Mouse (Mus musculus): ENCODE data around the gene Cdh15. TPM values are rescaled to one million over a fixed set of nuclear protein-coding genes. Genes with fewer than 3 reads are reported as not detected.
A peak's percentile ranks its signal among the peaks of the same experiment; 100 is the strongest.

Cdh15 gene
- polyA plus RNA-seq, 1 experiment from 2014 or later, result 0.67 TPM

- no peak overlapping the region for H3K9ac ChIP-seq (ENCODE audit: low read depth, low read length)
- H3K36me3 ChIP-seq (ENCODE audit: control insufficient read depth, insufficient read depth, low read length), result peaks cover 12% of the 10 kb centered on the region
- WGBS (ENCODE audit: insufficient replicate concordance), result 55% methylated on average over 3 of the region's 3 CpGs
- H3K4me3 ChIP-seq (ENCODE audit: low read depth, low read length), result no peak overlapping the region
- H3K27me3 ChIP-seq (ENCODE audit: control insufficient read depth, insufficient read depth, low read length), result no peaks in the 10 kb centered on the region
- ATAC-seq (replicated peaks; ENCODE audit: insufficient number of reproducible peaks, low FRiP score, low TSS enrichment), result no peak
- H3K4me1 ChIP-seq (ENCODE audit: control insufficient read depth, insufficient read depth, low read length), result no peaks in the 10 kb centered on the region
- H3K9me3 ChIP-seq (replicated peaks; ENCODE audit: control insufficient read depth, low read length), result no peaks in the 10 kb centered on the region
- H3K4me2 ChIP-seq, result no peak overlapping the region
- no peak overlapping the region for H3K27ac ChIP-seq (ENCODE audit: low read depth, low read length)
Observed at GRCm38 (mm10) chr8:122880302-122880701, 32.5 kb downstream of the Cdh15 start.

GRCm38 (mm10) chr8:122883671-122884070 is 35.9 kb downstream of the Cdh15 start:
- H3K36me3 ChIP-seq (ENCODE audit: control insufficient read depth, insufficient read depth, low read length), result peaks cover 31% of the 10 kb centered on the region
- no peak overlapping the region for H3K4me2 ChIP-seq
- no peak overlapping the region for H3K9ac ChIP-seq (ENCODE audit: low read depth, low read length)
- H3K9me3 ChIP-seq (replicated peaks; ENCODE audit: control insufficient read depth, low read length), result no peaks in the 10 kb centered on the region
- 67% methylated on average over 10 of the region's 10 CpGs for WGBS (ENCODE audit: insufficient replicate concordance)
- no peaks in the 10 kb centered on the region for H3K27me3 ChIP-seq (ENCODE audit: control insufficient read depth, insufficient read depth, low read length)
- H3K27ac ChIP-seq (ENCODE audit: low read depth, low read length), result no peak overlapping the region
- ATAC-seq (replicated peaks; ENCODE audit: insufficient number of reproducible peaks, low FRiP score, low TSS enrichment), result no peak
- H3K4me3 ChIP-seq (ENCODE audit: low read depth, low read length), result no peak overlapping the region
- no peaks in the 10 kb centered on the region for H3K4me1 ChIP-seq (ENCODE audit: control insufficient read depth, insufficient read depth, low read length)

GRCm38 (mm10) chr8:122891440-122891839 is 43.7 kb downstream of the Cdh15 start:
- no peaks in the 10 kb centered on the region for H3K9me3 ChIP-seq (replicated peaks; ENCODE audit: control insufficient read depth, low read length)
- no peak overlapping the region for H3K9ac ChIP-seq (ENCODE audit: low read depth, low read length)
- no peak overlapping the region for H3K4me2 ChIP-seq
- H3K27ac ChIP-seq (ENCODE audit: low read depth, low read length), result no peak overlapping the region
- peaks cover 67% of the 10 kb centered on the region for H3K36me3 ChIP-seq (ENCODE audit: control insufficient read depth, insufficient read depth, low read length)
- no peak for ATAC-seq (replicated peaks; ENCODE audit: insufficient number of reproducible peaks, low FRiP score, low TSS enrichment)
- no peaks in the 10 kb centered on the region for H3K4me1 ChIP-seq (ENCODE audit: control insufficient read depth, insufficient read depth, low read length)
- 81% methylated on average over 12 of the region's 12 CpGs for WGBS (ENCODE audit: insufficient replicate concordance)
- H3K27me3 ChIP-seq (ENCODE audit: control insufficient read depth, insufficient read depth, low read length), result no peaks in the 10 kb centered on the region
- H3K4me3 ChIP-seq (ENCODE audit: low read depth, low read length), result no peak overlapping the region

- H3K4me1 ChIP-seq (ENCODE audit: control insufficient read depth, insufficient read depth, low read length), result peaks cover 6% of the 10 kb centered on the region
- H3K36me3 ChIP-seq (ENCODE audit: control insufficient read depth, insufficient read depth, low read length), result peaks cover 58% of the 10 kb centered on the region
- 82% methylated on average over 12 of the region's 12 CpGs for WGBS (ENCODE audit: insufficient replicate concordance)
- H3K9ac ChIP-seq (ENCODE audit: low read depth, low read length), result no peak overlapping the region
- ATAC-seq (replicated peaks; ENCODE audit: insufficient number of reproducible peaks, low FRiP score, low TSS enrichment), result no peak
- no peak overlapping the region for H3K4me3 ChIP-seq (ENCODE audit: low read depth, low read length)
- H3K27me3 ChIP-seq (ENCODE audit: control insufficient read depth, insufficient read depth, low read length), result no peaks in the 10 kb centered on the region
- H3K27ac ChIP-seq (ENCODE audit: low read depth, low read length), result no peak overlapping the region
- no peaks in the 10 kb centered on the region for H3K9me3 ChIP-seq (replicated peaks; ENCODE audit: control insufficient read depth, low read length)
- H3K4me2 ChIP-seq, result no peak overlapping the region
Observed at GRCm38 (mm10) chr8:122893451-122893850, 45.7 kb downstream of the Cdh15 start.

- peaks cover 49% of the 10 kb centered on the region for H3K36me3 ChIP-seq (ENCODE audit: control insufficient read depth, insufficient read depth, low read length)
Observed at GRCm38 (mm10) chr8:122896317-122896716, 48.6 kb downstream of the Cdh15 start.

GRCm38 (mm10) chr8:122897200-122897599 is 49.4 kb downstream of the Cdh15 start:
- Histone ChIP-seq H3K4me3 (ENCODE audit: low read depth, low read length) (no peak overlapping the region), H3K36me3 (ENCODE audit: control insufficient read depth, insufficient read depth, low read length) (peaks cover 41% of the 10 kb centered on the region), H3K4me2 (no peak overlapping the region), H3K4me1 (ENCODE audit: control insufficient read depth, insufficient read depth, low read length) (peaks cover 25% of the 10 kb centered on the region), H3K9me3 (replicated peaks; ENCODE audit: control insufficient read depth, low read length) (no peaks in the 10 kb centered on the region), H3K9ac (ENCODE audit: low read depth, low read length) (no peak overlapping the region), H3K27ac (ENCODE audit: low read depth, low read length) (no peak overlapping the region), H3K27me3 (ENCODE audit: control insufficient read depth, insufficient read depth, low read length) (no peaks in the 10 kb centered on the region)
- WGBS (ENCODE audit: insufficient replicate concordance), result 84% methylated on average over 8 of the region's 8 CpGs
- no peak for ATAC-seq (replicated peaks; ENCODE audit: insufficient number of reproducible peaks, low FRiP score, low TSS enrichment)

More at GRCm38 (mm10) chr8:122896317-122896716, 48.6 kb downstream of the Cdh15 start:
- H3K27me3 ChIP-seq (ENCODE audit: control insufficient read depth, insufficient read depth, low read length), result no peaks in the 10 kb centered on the region
- H3K4me3 ChIP-seq (ENCODE audit: low read depth, low read length), result no peak overlapping the region
- H3K27ac ChIP-seq (ENCODE audit: low read depth, low read length), result no peak overlapping the region
- H3K4me2 ChIP-seq, result no peak overlapping the region
- no peak overlapping the region for H3K9ac ChIP-seq (ENCODE audit: low read depth, low read length)
- H3K9me3 ChIP-seq (replicated peaks; ENCODE audit: control insufficient read depth, low read length), result no peaks in the 10 kb centered on the region
- WGBS (ENCODE audit: insufficient replicate concordance), result 92% methylated on average over 11 of the region's 11 CpGs
- no peak for ATAC-seq (replicated peaks; ENCODE audit: insufficient number of reproducible peaks, low FRiP score, low TSS enrichment)
- peaks cover 19% of the 10 kb centered on the region for H3K4me1 ChIP-seq (ENCODE audit: control insufficient read depth, insufficient read depth, low read length)

GRCm38 (mm10) chr8:122898018-122898417 is 50.3 kb downstream of the Cdh15 start:
- Histone ChIP-seq H3K4me2 (no peak overlapping the region), H3K4me1 (ENCODE audit: control insufficient read depth, insufficient read depth, low read length) (peaks cover 32% of the 10 kb centered on the region), H3K27me3 (ENCODE audit: control insufficient read depth, insufficient read depth, low read length) (no peaks in the 10 kb centered on the region), H3K9me3 (replicated peaks; ENCODE audit: control insufficient read depth, low read length) (no peaks in the 10 kb centered on the region), H3K9ac (ENCODE audit: low read depth, low read length) (no peak overlapping the region), H3K27ac (ENCODE audit: low read depth, low read length) (no peak overlapping the region), H3K36me3 (ENCODE audit: control insufficient read depth, insufficient read depth, low read length) (peaks cover 35% of the 10 kb centered on the region), H3K4me3 (ENCODE audit: low read depth, low read length) (no peak overlapping the region)
- no peak for ATAC-seq (replicated peaks; ENCODE audit: insufficient number of reproducible peaks, low FRiP score, low TSS enrichment)
- 43% methylated on average over 4 of the region's 4 CpGs for WGBS (ENCODE audit: insufficient replicate concordance)

GRCm38 (mm10) chr8:122898473-122898872 is 50.7 kb downstream of the Cdh15 start:
- H3K36me3 ChIP-seq (ENCODE audit: control insufficient read depth, insufficient read depth, low read length), result peaks cover 32% of the 10 kb centered on the region
- no peak for ATAC-seq (replicated peaks; ENCODE audit: insufficient number of reproducible peaks, low FRiP score, low TSS enrichment)
- no peak overlapping the region for H3K27ac ChIP-seq (ENCODE audit: low read depth, low read length)
- H3K4me3 ChIP-seq (ENCODE audit: low read depth, low read length), result no peak overlapping the region
- no peaks in the 10 kb centered on the region for H3K27me3 ChIP-seq (ENCODE audit: control insufficient read depth, insufficient read depth, low read length)
- no peak overlapping the region for H3K9ac ChIP-seq (ENCODE audit: low read depth, low read length)
- H3K4me2 ChIP-seq, result no peak overlapping the region
- no peaks in the 10 kb centered on the region for H3K9me3 ChIP-seq (replicated peaks; ENCODE audit: control insufficient read depth, low read length)
- H3K4me1 ChIP-seq (ENCODE audit: control insufficient read depth, insufficient read depth, low read length), result peaks cover 33% of the 10 kb centered on the region
- WGBS (ENCODE audit: insufficient replicate concordance), result 93% methylated on average over 12 of the region's 12 CpGs

GRCm38 (mm10) chr8:122899085-122899484 is 51.3 kb downstream of the Cdh15 start:
- Histone ChIP-seq H3K4me2 (no peak overlapping the region), H3K4me1 (ENCODE audit: control insufficient read depth, insufficient read depth, low read length) (peaks cover 33% of the 10 kb centered on the region), H3K9ac (ENCODE audit: low read depth, low read length) (no peak overlapping the region), H3K27ac (ENCODE audit: low read depth, low read length) (no peak overlapping the region), H3K4me3 (ENCODE audit: low read depth, low read length) (no peak overlapping the region), H3K27me3 (ENCODE audit: control insufficient read depth, insufficient read depth, low read length) (no peaks in the 10 kb centered on the region), H3K9me3 (replicated peaks; ENCODE audit: control insufficient read depth, low read length) (no peaks in the 10 kb centered on the region), H3K36me3 (ENCODE audit: control insufficient read depth, insufficient read depth, low read length) (peaks cover 26% of the 10 kb centered on the region)
- 59% methylated on average over 5 of the region's 5 CpGs for WGBS (ENCODE audit: insufficient replicate concordance)
- 0 out of 2 replicates have a peak, but pooled peaks have one; percentile 49 for ATAC-seq (replicated peaks; ENCODE audit: insufficient number of reproducible peaks, low FRiP score, low TSS enrichment)
